Mouse (Mus musculus) midbrain, embryonic 14.5 days (tissue): ENCODE results near the gene Gm42906. TPM values are rescaled to one million over a fixed set of nuclear protein-coding genes. Genes with fewer than 3 reads are reported as not detected.
A peak's percentile ranks its signal among the peaks of the same experiment; 100 is the strongest.

Experiments
- ATAC-seq: fragments of 200-750 bp; cut with Nextera tagmentation; 2 replicates; pipeline ENCODE4 v1.8.0; 2017; ENCODE audit warnings: moderate number of reproducible peaks, moderate library complexity; ENCODE audit not compliant: low FRiP score, low TSS enrichment
- DNase-seq: peaks from one replicate; pipeline ENCODE4 v3.0.0-alpha.2; 2015
- H3K27ac ChIP-seq: fragments of 300-500 bp; sonication (generic); replicated peaks from 2 replicates; pipeline ENCODE4 v1.5.1; 2014; ENCODE audit warnings: mild to moderate bottlenecking, low read depth, low read length, moderate library complexity
- H3K27me3 ChIP-seq: fragments of 300-500 bp; sonication (generic); 2 replicates; pipeline ENCODE4 v1.6.1; 2014; ENCODE audit warnings: low read length, control low read depth, mixed read lengths; ENCODE audit not compliant: control insufficient read depth, insufficient read depth
- H3K36me3 ChIP-seq: fragments of 300-500 bp; sonication (generic); 2 replicates; pipeline ENCODE4 v1.6.1; 2014; ENCODE audit warnings: low read length, control low read depth; ENCODE audit not compliant: control insufficient read depth, insufficient read depth
- H3K4me1 ChIP-seq: fragments of 300-500 bp; sonication (generic); 2 replicates; pipeline ENCODE4 v1.6.1; 2014; ENCODE audit warnings: mild to moderate bottlenecking, antibody characterized with exemption, low read length, control low read depth; ENCODE audit not compliant: control insufficient read depth, insufficient read depth
- H3K4me2 ChIP-seq: fragments of 300-500 bp; sonication (generic); 2 replicates; pipeline ENCODE4 v1.6.1; 2014; ENCODE audit warnings: mild to moderate bottlenecking, low read length, moderate library complexity
- H3K4me3 ChIP-seq: fragments of 300-500 bp; sonication (generic); replicated peaks from 2 replicates; pipeline ENCODE4 v1.5.1; 2014; ENCODE audit warnings: low read depth, low read length
- H3K9ac ChIP-seq: fragments of 300-500 bp; sonication (generic); replicated peaks from 2 replicates; pipeline ENCODE4 v1.6.1; 2014; ENCODE audit warnings: mild to moderate bottlenecking, low read length, moderate library complexity
- H3K9me3 ChIP-seq: fragments of 300-500 bp; sonication (generic); 2 replicates; pipeline ENCODE4 v1.6.1; 2016; ENCODE audit warnings: low read length, control low read depth, mixed read lengths; ENCODE audit not compliant: control insufficient read depth
- WGBS: fragments of 180-500 bp; shearing (Covaris S2); extraction: QIAGEN DNeasy Blood & Tissue Kit; methylation state at CpG from one replicate; pipeline ENCODE4 v1.1.7; 2014; 5-methylcytosine and 5-hydroxymethylcytosine counted together
- polyA plus RNA-seq: library from polyadenylated mRNA; unstranded; fragments of >200 nt; fragmentation: Nextera tagmentation; extraction: Ambion mirVana; gene quantifications from 2 replicates; pipeline ENCODE4 v1.2.1, GENCODE M21; 2014

Gm42906 gene
- polyA plus RNA-seq, 1 experiment from 2014 or later = not detected

GRCm38 (mm10) chr5:151298371-151298770 is 129.6 kb downstream of the Gm42906 start:
- no peak for ATAC-seq
- Histone ChIP-seq H3K9me3 (no peaks in the 10 kb centered on the region), H3K4me3 (no peak overlapping the region), H3K9ac (no peak overlapping the region), H3K36me3 (no peaks in the 10 kb centered on the region), H3K4me1 (no peaks in the 10 kb centered on the region), H3K27ac (no peak overlapping the region), H3K27me3 (no peaks in the 10 kb centered on the region), H3K4me2 (no peak overlapping the region)
- no peak for DNase-seq
- WGBS = 78% methylated on average over 4 of the region's 4 CpGs

- 85% methylated on average over 4 of the region's 4 CpGs for WGBS
- H3K27ac ChIP-seq = no peak overlapping the region
Measured at GRCm38 (mm10) chr5:151296244-151296643, 131.7 kb downstream of the Gm42906 start.

GRCm38 (mm10) chr5:151293591-151293990 is 134.4 kb downstream of the Gm42906 start:
- DNase-seq (no peak), ATAC-seq (no peak)
- H3K9me3 ChIP-seq = no peaks in the 10 kb centered on the region
- H3K36me3 ChIP-seq = no peaks in the 10 kb centered on the region
- 82% methylated on average over 4 of the region's 4 CpGs for WGBS
- no peaks in the 10 kb centered on the region for H3K4me1 ChIP-seq
- H3K4me2 ChIP-seq = no peak overlapping the region
- H3K27me3 ChIP-seq = no peaks in the 10 kb centered on the region
- H3K9ac ChIP-seq = no peak overlapping the region
- H3K4me3 ChIP-seq = no peak overlapping the region
- no peak overlapping the region for H3K27ac ChIP-seq

More at GRCm38 (mm10) chr5:151296244-151296643, 131.7 kb downstream of the Gm42906 start:
- DNase-seq = no peak
- Histone ChIP-seq H3K4me2 (no peak overlapping the region), H3K9me3 (no peaks in the 10 kb centered on the region), H3K4me1 (no peaks in the 10 kb centered on the region), H3K4me3 (no peak overlapping the region), H3K36me3 (no peaks in the 10 kb centered on the region), H3K27me3 (no peaks in the 10 kb centered on the region), H3K9ac (no peak overlapping the region)
- ATAC-seq = no peak

- Histone ChIP-seq H3K27me3 (no peaks in the 10 kb centered on the region), H3K27ac (no peak overlapping the region), H3K36me3 (no peaks in the 10 kb centered on the region), H3K9me3 (no peaks in the 10 kb centered on the region), H3K4me3 (no peak overlapping the region), H3K4me2 (no peak overlapping the region), H3K9ac (no peak overlapping the region), H3K4me1 (no peaks in the 10 kb centered on the region)
- DNase-seq (peak; percentile 7), ATAC-seq (no peak)
- 15% methylated on average over 1 of the region's 1 CpGs for WGBS
Measured at GRCm38 (mm10) chr5:151292310-151292709, 135.7 kb downstream of the Gm42906 start.

- no peaks in the 10 kb centered on the region for H3K27me3 ChIP-seq
- ATAC-seq (no peak), DNase-seq (no peak)
- no peak overlapping the region for H3K27ac ChIP-seq
- no peak overlapping the region for H3K9ac ChIP-seq
- no peaks in the 10 kb centered on the region for H3K36me3 ChIP-seq
- no peaks in the 10 kb centered on the region for H3K9me3 ChIP-seq
- no peaks in the 10 kb centered on the region for H3K4me1 ChIP-seq
- 87% methylated on average over 1 of the region's 1 CpGs for WGBS
- H3K4me3 ChIP-seq = no peak overlapping the region
- no peak overlapping the region for H3K4me2 ChIP-seq
Measured at GRCm38 (mm10) chr5:151286331-151286730, 141.6 kb downstream of the Gm42906 start.

- Histone ChIP-seq H3K27me3 (no peaks in the 10 kb centered on the region), H3K9ac (no peak overlapping the region), H3K4me3 (no peak overlapping the region), H3K9me3 (no peaks in the 10 kb centered on the region), H3K36me3 (no peaks in the 10 kb centered on the region), H3K27ac (no peak overlapping the region), H3K4me1 (no peaks in the 10 kb centered on the region), H3K4me2 (no peak overlapping the region)
- 85% methylated on average over 7 of the region's 7 CpGs for WGBS
- DNase-seq = no peak
- no peak for ATAC-seq
Measured at GRCm38 (mm10) chr5:151279531-151279930, 148.4 kb downstream of the Gm42906 start.

GRCm38 (mm10) chr5:151277927-151278326 is 150.0 kb downstream of the Gm42906 start:
- Histone ChIP-seq H3K4me2 (no peak overlapping the region), H3K9ac (no peak overlapping the region), H3K27me3 (no peaks in the 10 kb centered on the region), H3K4me1 (no peaks in the 10 kb centered on the region), H3K36me3 (no peaks in the 10 kb centered on the region), H3K27ac (no peak overlapping the region), H3K9me3 (no peaks in the 10 kb centered on the region), H3K4me3 (no peak overlapping the region)
- no peak for ATAC-seq
- WGBS = 94% methylated on average over 6 of the region's 6 CpGs
- no peak for DNase-seq

- WGBS = 95% methylated on average over 2 of the region's 2 CpGs
- ATAC-seq (no peak), DNase-seq (no peak)
- no peaks in the 10 kb centered on the region for H3K4me1 ChIP-seq
- H3K4me3 ChIP-seq = no peak overlapping the region
- no peaks in the 10 kb centered on the region for H3K9me3 ChIP-seq
- H3K9ac ChIP-seq = no peak overlapping the region
- H3K36me3 ChIP-seq = no peaks in the 10 kb centered on the region
- no peak overlapping the region for H3K27ac ChIP-seq
- H3K4me2 ChIP-seq = no peak overlapping the region
- no peaks in the 10 kb centered on the region for H3K27me3 ChIP-seq
Measured at GRCm38 (mm10) chr5:151275986-151276385, 152.0 kb downstream of the Gm42906 start.

- no peaks in the 10 kb centered on the region for H3K4me1 ChIP-seq
- ATAC-seq = no peak
- no peak overlapping the region for H3K4me2 ChIP-seq
- H3K9ac ChIP-seq = no peak overlapping the region
- no peak overlapping the region for H3K4me3 ChIP-seq
- 80% methylated on average over 6 of the region's 6 CpGs for WGBS
- no peaks in the 10 kb centered on the region for H3K9me3 ChIP-seq
- H3K27me3 ChIP-seq = no peaks in the 10 kb centered on the region
- no peaks in the 10 kb centered on the region for H3K36me3 ChIP-seq
- no peak overlapping the region for H3K27ac ChIP-seq
- DNase-seq = no peak
Measured at GRCm38 (mm10) chr5:151274265-151274664, 153.7 kb downstream of the Gm42906 start.
